Mouse (Mus musculus) spleen, postnatal 4 days (tissue): ENCODE data around the gene Eef2kmt.

Experiments
- DNase-seq, 2 experiments: peaks; one replicate each; pipeline ENCODE4 v3.0.0; 2022; ENCODE audit warnings: low spot score in 2 of 2

The Eef2kmt gene

GRCm38 (mm10) chr16:5222140-5222539 is 33.6 kb downstream of the Eef2kmt start, which contains the start of gene AU021092:
TSS of gene AU021092 (minus strand) at chr16:5222299.
- DNase-seq: no peak

GRCm38 (mm10) chr16:5221403-5221802 is 34.4 kb downstream of the Eef2kmt start:
- no peak for DNase-seq

GRCm38 (mm10) chr16:5217341-5218133 is 38.2 kb downstream of the Eef2kmt start:
- no peak for DNase-seq

- DNase-seq: no peak
Measured at GRCm38 (mm10) chr16:5216686-5217085, 39.1 kb downstream of the Eef2kmt start.

- no peak for DNase-seq
Measured at GRCm38 (mm10) chr16:5214126-5214525, 41.7 kb downstream of the Eef2kmt start.

GRCm38 (mm10) chr16:5212150-5212549 is 43.6 kb downstream of the Eef2kmt start:
- no peak for DNase-seq

- DNase-seq: no peak
Measured at GRCm38 (mm10) chr16:5210365-5210764, 45.4 kb downstream of the Eef2kmt start.

- no peak for DNase-seq
Measured at GRCm38 (mm10) chr16:5206051-5206450, 49.7 kb downstream of the Eef2kmt start.

GRCm38 (mm10) chr16:5205431-5205970 is 50.3 kb downstream of the Eef2kmt start:
- no peak for DNase-seq

GRCm38 (mm10) chr16:5203668-5204433 is 51.9 kb downstream of the Eef2kmt start, which contains the start of gene Nagpa:
TSS of gene Nagpa (minus strand) at chr16:5204012.
- peak; percentile 70 to 87 for DNase-seq

GRCm38 (mm10) chr16:5203200-5203599 is 52.6 kb downstream of the Eef2kmt start:
- DNase-seq: peak; percentile 25 to 74

- DNase-seq: peak in 1 of 2 experiments; percentile 35
Measured at GRCm38 (mm10) chr16:5202681-5203080, 53.1 kb downstream of the Eef2kmt start.

- DNase-seq: peak; percentile 48 to 82
Measured at GRCm38 (mm10) chr16:5195080-5195479, 60.7 kb downstream of the Eef2kmt start.
